Mouse (Mus musculus): ENCODE results near the gene Mcm2. TPM values are rescaled to one million over a fixed set of nuclear protein-coding genes. Genes with fewer than 3 reads are reported as not detected.

Gene Mcm2
- polyA plus RNA-seq, 1 experiment from 2014 or later = 27.3 TPM

DNA sequence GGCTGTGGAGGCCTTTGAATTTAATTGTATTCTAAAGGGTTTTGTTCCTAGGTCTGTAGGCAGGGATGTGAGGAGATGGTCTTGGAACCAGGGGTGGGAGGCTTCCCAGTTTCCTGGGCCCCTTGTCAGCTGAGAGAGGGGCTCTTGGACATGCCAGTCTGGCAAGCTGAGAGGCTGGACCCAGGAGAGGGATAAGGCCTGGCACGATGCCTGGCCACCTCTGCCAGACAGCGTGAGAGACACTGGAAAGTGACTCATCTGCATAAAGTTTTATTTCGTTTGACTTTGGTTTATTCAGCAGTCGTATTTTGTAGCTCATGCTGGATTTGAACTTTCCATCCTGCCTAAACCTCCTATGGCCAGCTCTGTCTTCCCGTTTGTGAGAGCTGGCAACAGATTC is 30.0 kb upstream of the Mcm2 start:
- H3K36me3 ChIP-seq (ENCODE audit: control insufficient read depth, insufficient read depth, low read length) = no peaks in the 10 kb centered on the region
- no peak for ATAC-seq
- no peak overlapping the region for H3K4me2 ChIP-seq (ENCODE audit: low read length)
- H3K9me3 ChIP-seq (ENCODE audit: control insufficient read depth, low read length) = no peaks in the 10 kb centered on the region
- no peak overlapping the region for H3K27ac ChIP-seq (ENCODE audit: low read depth, low read length)
- no peak overlapping the region for H3K4me3 ChIP-seq (ENCODE audit: low read length)
- 48% methylated on average over 5 of the region's 5 CpGs for WGBS
- H3K4me1 ChIP-seq (ENCODE audit: control insufficient read depth, insufficient read depth, low read depth, low read length) = peaks cover 29% of the 10 kb centered on the region
- no peaks in the 10 kb centered on the region for H3K27me3 ChIP-seq (replicated peaks; ENCODE audit: control insufficient read depth, insufficient read depth, low read length)
- no peak overlapping the region for H3K9ac ChIP-seq (ENCODE audit: low read depth, low read length)

DNA sequence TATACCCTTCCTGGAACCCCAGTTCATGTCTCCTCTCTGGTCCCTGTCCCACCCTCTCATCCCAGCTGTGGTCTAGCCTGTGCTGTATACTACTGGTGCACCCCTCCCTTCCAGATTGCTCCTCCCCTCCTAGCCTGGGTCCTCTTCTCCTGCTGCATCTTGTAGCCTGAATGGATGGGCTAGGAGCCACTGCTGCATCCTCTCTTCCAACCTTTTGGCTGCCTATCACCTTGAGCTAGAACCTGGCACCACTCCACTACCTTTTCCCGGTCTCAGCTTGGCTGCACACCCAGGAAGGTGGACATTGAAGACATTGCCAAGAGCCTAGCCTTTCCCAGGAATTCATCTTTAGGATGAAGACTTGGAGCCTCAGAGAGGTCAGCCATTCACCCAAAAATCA is 29.4 kb upstream of the Mcm2 start:
- Histone ChIP-seq H3K27me3 (replicated peaks; ENCODE audit: control insufficient read depth, insufficient read depth, low read length) (no peaks in the 10 kb centered on the region), H3K9me3 (ENCODE audit: control insufficient read depth, low read length) (no peaks in the 10 kb centered on the region), H3K36me3 (ENCODE audit: control insufficient read depth, insufficient read depth, low read length) (no peaks in the 10 kb centered on the region), H3K4me1 (ENCODE audit: control insufficient read depth, insufficient read depth, low read depth, low read length) (peaks cover 29% of the 10 kb centered on the region), H3K9ac (ENCODE audit: low read depth, low read length) (no peak overlapping the region), H3K27ac (ENCODE audit: low read depth, low read length) (no peak overlapping the region), H3K4me2 (ENCODE audit: low read length) (no peak overlapping the region), H3K4me3 (ENCODE audit: low read length) (no peak overlapping the region)
- peak; percentile 21 for ATAC-seq
- WGBS = 67% methylated on average over 1 of the region's 1 CpGs

DNA sequence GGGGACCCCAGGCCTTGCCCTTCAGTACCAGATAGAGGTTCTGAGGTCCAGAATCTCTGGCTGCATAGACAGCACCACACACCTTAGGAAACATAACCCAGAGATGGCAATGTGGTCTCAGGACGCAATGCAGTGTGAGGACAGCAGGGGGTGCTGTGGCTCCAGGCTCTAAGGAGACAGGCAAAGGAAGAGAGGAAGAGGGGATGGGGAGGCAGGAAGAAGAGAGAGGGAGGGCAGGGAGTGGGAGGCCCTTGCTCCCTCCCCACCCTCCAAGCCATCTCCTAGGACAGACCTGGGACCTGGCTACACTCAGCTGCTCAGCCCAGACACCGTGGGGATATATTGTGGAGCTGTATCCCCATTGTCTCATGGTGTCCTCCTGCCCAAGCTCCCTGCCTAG is 29.0 kb upstream of the Mcm2 start:
- Histone ChIP-seq H3K27me3 (replicated peaks; ENCODE audit: control insufficient read depth, insufficient read depth, low read length) (no peaks in the 10 kb centered on the region), H3K9ac (ENCODE audit: low read depth, low read length) (no peak overlapping the region), H3K9me3 (ENCODE audit: control insufficient read depth, low read length) (no peaks in the 10 kb centered on the region), H3K27ac (ENCODE audit: low read depth, low read length) (no peak overlapping the region), H3K36me3 (ENCODE audit: control insufficient read depth, insufficient read depth, low read length) (no peaks in the 10 kb centered on the region), H3K4me3 (ENCODE audit: low read length) (no peak overlapping the region), H3K4me2 (ENCODE audit: low read length) (no peak overlapping the region), H3K4me1 (ENCODE audit: control insufficient read depth, insufficient read depth, low read depth, low read length) (peaks cover 29% of the 10 kb centered on the region)
- 9% methylated on average over 1 of the region's 2 CpGs for WGBS
- peak; percentile 53 for ATAC-seq

DNA sequence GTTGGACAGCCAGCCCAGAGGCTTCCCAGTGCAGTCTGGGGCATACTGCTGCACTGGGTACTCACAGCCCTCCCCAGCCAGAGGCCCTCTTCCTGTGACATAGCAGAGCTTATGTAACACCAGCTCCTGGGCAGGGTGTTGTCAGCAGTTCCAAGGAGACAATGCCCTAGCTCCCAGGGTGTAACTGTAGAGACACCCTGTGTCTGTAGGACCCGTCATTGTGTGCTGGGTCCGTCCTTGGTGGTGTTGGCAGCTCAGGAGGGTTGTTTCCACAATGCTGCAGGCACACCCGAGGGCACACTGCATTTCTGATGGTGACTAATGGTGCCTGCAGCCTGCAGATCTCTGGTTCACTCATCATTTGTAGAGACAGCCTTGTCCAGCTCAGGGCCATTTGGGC is 28.3 kb upstream of the Mcm2 start:
- ATAC-seq = no peak

DNA sequence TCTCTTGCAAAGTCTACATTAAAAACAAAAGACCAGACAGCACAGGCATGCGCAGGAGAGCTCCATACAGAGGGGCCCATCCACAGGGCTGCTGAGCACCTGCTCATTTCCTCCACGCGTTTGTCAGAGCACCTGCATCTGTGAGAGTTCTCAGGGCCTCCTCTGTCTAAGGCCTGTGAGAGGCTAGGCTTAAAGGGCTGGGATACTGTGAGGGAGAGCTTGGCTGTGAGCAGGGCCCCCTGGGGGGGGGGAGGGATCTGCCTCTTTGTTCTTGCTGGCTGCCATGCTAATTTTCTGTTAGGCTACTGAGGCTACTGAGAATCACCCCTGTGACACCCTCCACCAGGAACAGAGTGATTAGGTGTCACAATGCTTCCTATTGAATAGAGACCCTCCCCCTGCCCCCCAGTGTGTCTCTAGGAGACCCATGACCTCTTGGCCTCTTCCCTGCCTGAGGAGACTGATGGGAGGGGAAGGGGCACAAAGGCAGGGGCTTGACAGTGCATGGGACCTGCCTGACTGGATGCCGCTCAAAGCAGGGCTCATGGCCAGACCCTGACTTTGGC is 27.1 kb upstream of the Mcm2 start:
- H3K4me2 ChIP-seq (ENCODE audit: low read length) = no peak overlapping the region
- peaks cover 29% of the 10 kb centered on the region for H3K4me1 ChIP-seq (ENCODE audit: control insufficient read depth, insufficient read depth, low read depth, low read length)
- 12% methylated on average over 4 of the region's 4 CpGs for WGBS
- peak overlapping the region; percentile 52; the same call in 1 of the 2 replicates for H3K27ac ChIP-seq (ENCODE audit: low read depth, low read length)
- H3K9me3 ChIP-seq (ENCODE audit: control insufficient read depth, low read length) = no peaks in the 10 kb centered on the region
- H3K4me3 ChIP-seq (ENCODE audit: low read length) = no peak overlapping the region
- no peaks in the 10 kb centered on the region for H3K27me3 ChIP-seq (replicated peaks; ENCODE audit: control insufficient read depth, insufficient read depth, low read length)
- H3K36me3 ChIP-seq (ENCODE audit: control insufficient read depth, insufficient read depth, low read length) = no peaks in the 10 kb centered on the region
- ATAC-seq = peak; percentile 35; the same call in 1 of the 2 replicates
- H3K9ac ChIP-seq (ENCODE audit: low read depth, low read length) = peak overlapping the region; percentile 28; the same call in 1 of the 2 replicates

More for the DNA sequence above, 28.3 kb upstream of the Mcm2 start:
- Histone ChIP-seq H3K4me1 (ENCODE audit: control insufficient read depth, insufficient read depth, low read depth, low read length) (peaks cover 29% of the 10 kb centered on the region), H3K4me2 (ENCODE audit: low read length) (no peak overlapping the region), H3K9ac (ENCODE audit: low read depth, low read length) (no peak overlapping the region), H3K27me3 (replicated peaks; ENCODE audit: control insufficient read depth, insufficient read depth, low read length) (no peaks in the 10 kb centered on the region), H3K4me3 (ENCODE audit: low read length) (no peak overlapping the region), H3K9me3 (ENCODE audit: control insufficient read depth, low read length) (no peaks in the 10 kb centered on the region), H3K36me3 (ENCODE audit: control insufficient read depth, insufficient read depth, low read length) (no peaks in the 10 kb centered on the region), H3K27ac (ENCODE audit: low read depth, low read length) (no peak overlapping the region)
- WGBS = 32% methylated on average over 3 of the region's 3 CpGs

DNA sequence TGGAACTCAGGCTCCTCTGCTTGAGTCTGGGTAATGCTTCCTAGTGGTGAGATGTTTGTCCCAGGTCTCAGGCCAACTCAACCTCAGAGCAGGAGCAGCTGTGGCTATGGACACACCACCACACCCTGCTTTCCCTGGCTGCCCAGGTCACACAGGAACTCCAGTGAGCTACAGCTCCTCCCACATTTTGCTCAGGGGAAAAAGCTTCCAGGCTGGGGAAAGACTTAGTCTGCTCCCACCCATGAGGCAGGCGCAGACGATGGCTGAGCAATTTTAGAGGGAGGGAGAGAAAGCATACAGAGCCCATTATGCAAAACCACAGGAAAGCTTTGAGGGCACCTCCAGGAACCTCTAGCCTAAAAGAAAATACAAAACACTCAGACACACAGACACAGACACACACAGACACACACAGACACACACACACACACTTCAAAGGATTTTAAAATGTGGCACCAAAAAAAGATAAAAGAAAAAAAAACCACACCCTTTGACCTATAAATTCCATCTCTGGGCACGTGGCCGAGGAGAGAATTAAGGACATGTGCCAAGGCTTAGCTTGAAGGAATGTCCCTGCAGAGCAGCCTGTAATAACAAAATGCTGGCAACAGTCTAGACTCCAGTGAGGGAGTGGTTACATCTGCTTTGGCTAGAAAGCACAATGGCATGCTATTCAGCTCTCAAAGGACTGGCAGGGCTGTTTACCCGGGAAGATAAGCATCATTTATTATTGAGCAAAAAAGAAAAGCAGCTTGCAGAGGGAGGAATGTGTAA is 26.1 kb upstream of the Mcm2 start:
- Histone ChIP-seq H3K4me2 (ENCODE audit: low read length) (no peak overlapping the region), H3K9me3 (ENCODE audit: control insufficient read depth, low read length) (no peaks in the 10 kb centered on the region), H3K27me3 (replicated peaks; ENCODE audit: control insufficient read depth, insufficient read depth, low read length) (no peaks in the 10 kb centered on the region), H3K36me3 (ENCODE audit: control insufficient read depth, insufficient read depth, low read length) (no peaks in the 10 kb centered on the region), H3K27ac (ENCODE audit: low read depth, low read length) (peak overlapping the region; percentile 29), H3K4me3 (ENCODE audit: low read length) (no peak overlapping the region), H3K9ac (ENCODE audit: low read depth, low read length) (no peak overlapping the region), H3K4me1 (ENCODE audit: control insufficient read depth, insufficient read depth, low read depth, low read length) (peaks cover 29% of the 10 kb centered on the region)
- 4% methylated on average over 5 of the region's 5 CpGs for WGBS
- ATAC-seq = peak; percentile 40; the same call in 1 of the 2 replicates

DNA sequence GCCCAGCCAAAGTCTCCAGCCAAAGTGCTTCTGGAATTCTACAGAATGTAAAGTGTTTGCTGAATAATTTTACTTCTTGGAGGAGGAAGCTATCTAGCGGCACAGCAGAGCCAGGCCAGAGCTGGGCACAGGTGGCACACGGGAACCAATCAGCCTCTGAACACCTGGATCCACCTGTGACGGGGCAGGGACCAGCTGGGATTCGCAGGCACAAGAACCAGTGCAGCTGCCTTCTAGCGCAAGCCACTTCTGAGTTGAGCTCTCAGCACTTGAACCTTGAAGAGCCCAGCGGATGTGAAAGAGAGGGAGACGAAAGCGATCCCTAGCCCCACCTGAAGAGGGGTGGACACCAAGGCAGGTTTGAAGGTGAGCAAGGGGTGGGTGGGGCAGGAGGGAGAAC is 20.2 kb upstream of the Mcm2 start:
- Histone ChIP-seq H3K27me3 (replicated peaks; ENCODE audit: control insufficient read depth, insufficient read depth, low read length) (no peaks in the 10 kb centered on the region), H3K9ac (ENCODE audit: low read depth, low read length) (no peak overlapping the region), H3K9me3 (ENCODE audit: control insufficient read depth, low read length) (no peaks in the 10 kb centered on the region), H3K4me2 (ENCODE audit: low read length) (no peak overlapping the region), H3K27ac (ENCODE audit: low read depth, low read length) (no peak overlapping the region), H3K4me1 (ENCODE audit: control insufficient read depth, insufficient read depth, low read depth, low read length) (peaks cover 3% of the 10 kb centered on the region; the same call in 1 of the 2 replicates), H3K4me3 (ENCODE audit: low read length) (no peak overlapping the region), H3K36me3 (ENCODE audit: control insufficient read depth, insufficient read depth, low read length) (no peaks in the 10 kb centered on the region)
- ATAC-seq = no peak
- WGBS = 77% methylated on average over 8 of the region's 8 CpGs

DNA sequence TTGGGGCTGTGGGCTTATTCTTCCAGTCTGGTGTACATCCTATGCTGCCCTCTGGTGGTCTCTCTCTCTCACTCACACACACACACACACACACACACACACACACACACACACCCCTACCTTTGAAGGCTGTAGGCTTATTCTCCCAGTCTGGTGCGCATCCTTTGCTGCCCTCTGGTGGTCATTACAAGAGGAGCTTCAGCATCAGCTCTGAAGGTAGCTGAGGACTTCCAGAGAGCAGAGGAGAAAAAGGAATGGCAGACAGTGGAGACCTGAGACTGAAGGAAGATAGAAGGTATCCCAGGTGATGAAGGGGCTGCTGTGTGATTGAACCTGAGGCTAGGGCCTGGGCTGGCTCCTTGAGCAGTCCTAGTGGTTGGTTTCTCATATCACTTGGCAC is 17.6 kb upstream of the Mcm2 start:
- ATAC-seq = 0 out of 2 replicates have a peak, but pooled peaks have one; percentile 3
- H3K9ac ChIP-seq (ENCODE audit: low read depth, low read length) = no peak overlapping the region
- no peak overlapping the region for H3K27ac ChIP-seq (ENCODE audit: low read depth, low read length)
- H3K4me3 ChIP-seq (ENCODE audit: low read length) = no peak overlapping the region
- WGBS = 65% methylated on average over 1 of the region's 1 CpGs
- no peaks in the 10 kb centered on the region for H3K27me3 ChIP-seq (replicated peaks; ENCODE audit: control insufficient read depth, insufficient read depth, low read length)
- peaks cover 3% of the 10 kb centered on the region; the same call in 1 of the 2 replicates for H3K4me1 ChIP-seq (ENCODE audit: control insufficient read depth, insufficient read depth, low read depth, low read length)
- H3K9me3 ChIP-seq (ENCODE audit: control insufficient read depth, low read length) = no peaks in the 10 kb centered on the region
- H3K36me3 ChIP-seq (ENCODE audit: control insufficient read depth, insufficient read depth, low read length) = peaks cover 2% of the 10 kb centered on the region; the same call in 1 of the 2 replicates
- H3K4me2 ChIP-seq (ENCODE audit: low read length) = no peak overlapping the region

DNA sequence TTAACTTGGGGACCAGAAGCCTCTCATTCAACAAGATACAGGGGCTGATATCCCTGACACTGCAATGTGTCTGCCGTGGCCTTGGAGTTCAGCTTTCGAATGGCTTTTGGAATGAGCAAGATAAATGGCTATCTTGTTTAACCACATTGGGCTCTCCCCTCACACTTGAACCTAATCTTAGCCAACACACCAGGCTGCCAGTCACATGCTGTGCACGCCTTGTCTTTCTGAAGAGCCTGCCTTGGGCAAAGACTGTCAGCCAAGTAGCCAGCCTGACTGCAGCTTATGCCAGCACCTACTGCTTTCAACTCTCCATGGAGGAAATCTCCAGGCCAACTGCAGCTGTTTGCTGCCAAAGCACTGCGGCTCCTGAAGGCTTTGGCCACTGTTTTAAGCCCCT is 16.9 kb upstream of the Mcm2 start:
- H3K27ac ChIP-seq (ENCODE audit: low read depth, low read length) = no peak overlapping the region
- no peak overlapping the region for H3K9ac ChIP-seq (ENCODE audit: low read depth, low read length)
- H3K27me3 ChIP-seq (replicated peaks; ENCODE audit: control insufficient read depth, insufficient read depth, low read length) = no peaks in the 10 kb centered on the region
- peaks cover 5% of the 10 kb centered on the region for H3K36me3 ChIP-seq (ENCODE audit: control insufficient read depth, insufficient read depth, low read length)
- no peak overlapping the region for H3K4me3 ChIP-seq (ENCODE audit: low read length)
- H3K9me3 ChIP-seq (ENCODE audit: control insufficient read depth, low read length) = no peaks in the 10 kb centered on the region
- H3K4me1 ChIP-seq (ENCODE audit: control insufficient read depth, insufficient read depth, low read depth, low read length) = peaks cover 3% of the 10 kb centered on the region; the same call in 1 of the 2 replicates
- peak; percentile 55 for ATAC-seq
- WGBS = 53% methylated on average over 4 of the region's 4 CpGs
- H3K4me2 ChIP-seq (ENCODE audit: low read length) = no peak overlapping the region
